Mouse (Mus musculus): Measurements from ENCODE around the gene Cask. TPM values are rescaled to one million over a fixed set of nuclear protein-coding genes. Genes with fewer than 3 reads are reported as not detected.

Cask gene
- polyA plus RNA-seq, 2 experiments = 1.5 to 1.6 TPM

GRCm38 (mm10) chrX:13725573-13726403 is 125.4 kb downstream of the Cask start:
- DNase-seq (ENCODE audit: low read depth in 3 of 3, low spot score in 3 of 3) (no peak), ATAC-seq (ENCODE audit: insufficient read depth) (no peak)
- Histone ChIP-seq H3K9me3 (ENCODE audit: control insufficient read depth, low read length) (no peaks in the 10 kb centered on the region), H3K4me2 (ENCODE audit: low read depth) (no peak overlapping the region), H3K9ac (replicated peaks) (no peak overlapping the region), H3K4me1 (replicated peaks; ENCODE audit: control insufficient read depth in 2 of 2, insufficient read depth in 2 of 2, low read length in 1 of 2) (no peaks in the 10 kb centered on the region), H3K36me3 (replicated peaks; ENCODE audit: control insufficient read depth, insufficient read depth, low read depth) (no peaks in the 10 kb centered on the region), H3K27ac (no peak overlapping the region), H3K27me3 (ENCODE audit: control insufficient read depth, insufficient read depth, low read length) (no peaks in the 10 kb centered on the region), H3K4me3 (ENCODE audit: insufficient read depth in 1 of 2, low read depth in 2 of 2, low read length in 2 of 2) (no peak overlapping the region)
- TF ChIP-seq CTCF (IDR thresholded peaks at IDR 0.05; ENCODE audit: low read depth) (no peak), EP300 (IDR thresholded peaks at IDR 0.05; ENCODE audit: low read depth) (no peak)
- 67% methylated on average over 8 of the region's 8 CpGs for WGBS (ENCODE audit: insufficient replicate concordance)

- Histone ChIP-seq H3K27me3 (ENCODE audit: control insufficient read depth, insufficient read depth, low read length) (no peaks in the 10 kb centered on the region), H3K4me2 (ENCODE audit: low read depth) (no peak overlapping the region), H3K36me3 (replicated peaks; ENCODE audit: control insufficient read depth, insufficient read depth, low read depth) (no peaks in the 10 kb centered on the region), H3K4me3 (ENCODE audit: insufficient read depth in 1 of 2, low read depth in 2 of 2, low read length in 2 of 2) (no peak overlapping the region), H3K4me1 (replicated peaks; ENCODE audit: control insufficient read depth in 2 of 2, insufficient read depth in 2 of 2, low read length in 1 of 2) (no peaks in the 10 kb centered on the region), H3K9ac (replicated peaks) (no peak overlapping the region), H3K27ac (no peak overlapping the region), H3K9me3 (ENCODE audit: control insufficient read depth, low read length) (no peaks in the 10 kb centered on the region)
- WGBS (ENCODE audit: insufficient replicate concordance) = 17% methylated on average over 7 of the region's 7 CpGs
- no peak for TF ChIP-seq CTCF (IDR thresholded peaks at IDR 0.05; ENCODE audit: low read depth)
- TF ChIP-seq EP300 (IDR thresholded peaks at IDR 0.05; ENCODE audit: low read depth) = no peak
- no peak for ATAC-seq (ENCODE audit: insufficient read depth)
- DNase-seq (ENCODE audit: low read depth in 3 of 3, low spot score in 3 of 3) = no peak
These were observed 130.8 kb downstream of the Cask start for GRCm38 (mm10) chrX:13720296-13720829.

- DNase-seq (ENCODE audit: low read depth in 3 of 3, low spot score in 3 of 3) (no peak), ATAC-seq (ENCODE audit: insufficient read depth) (no peak)
- no peaks in the 10 kb centered on the region for H3K4me1 ChIP-seq (replicated peaks; ENCODE audit: control insufficient read depth in 2 of 2, insufficient read depth in 2 of 2, low read length in 1 of 2)
- no peaks in the 10 kb centered on the region for H3K36me3 ChIP-seq (replicated peaks; ENCODE audit: control insufficient read depth, insufficient read depth, low read depth)
- no peaks in the 10 kb centered on the region for H3K27me3 ChIP-seq (ENCODE audit: control insufficient read depth, insufficient read depth, low read length)
- no peaks in the 10 kb centered on the region for H3K9me3 ChIP-seq (ENCODE audit: control insufficient read depth, low read length)
- H3K9ac ChIP-seq (replicated peaks) = no peak overlapping the region
- TF ChIP-seq EP300 (IDR thresholded peaks at IDR 0.05; ENCODE audit: low read depth) (no peak), CTCF (IDR thresholded peaks at IDR 0.05; ENCODE audit: low read depth) (no peak)
- no peak overlapping the region for H3K4me2 ChIP-seq (ENCODE audit: low read depth)
- 56% methylated on average over 1 of the region's 1 CpGs for WGBS (ENCODE audit: insufficient replicate concordance)
- no peak overlapping the region for H3K27ac ChIP-seq
- no peak overlapping the region for H3K4me3 ChIP-seq (ENCODE audit: insufficient read depth in 1 of 2, low read depth in 2 of 2, low read length in 2 of 2)
These were observed 132.9 kb downstream of the Cask start for GRCm38 (mm10) chrX:13718283-13718682.

- Histone ChIP-seq H3K27ac (no peak overlapping the region), H3K4me3 (ENCODE audit: insufficient read depth in 1 of 2, low read depth in 2 of 2, low read length in 2 of 2) (no peak overlapping the region), H3K27me3 (ENCODE audit: control insufficient read depth, insufficient read depth, low read length) (no peaks in the 10 kb centered on the region), H3K9me3 (ENCODE audit: control insufficient read depth, low read length) (no peaks in the 10 kb centered on the region), H3K9ac (replicated peaks) (no peak overlapping the region), H3K4me2 (ENCODE audit: low read depth) (no peak overlapping the region), H3K36me3 (replicated peaks; ENCODE audit: control insufficient read depth, insufficient read depth, low read depth) (no peaks in the 10 kb centered on the region), H3K4me1 (replicated peaks; ENCODE audit: control insufficient read depth in 2 of 2, insufficient read depth in 2 of 2, low read length in 1 of 2) (no peaks in the 10 kb centered on the region)
- ATAC-seq (ENCODE audit: insufficient read depth) = no peak
- DNase-seq (ENCODE audit: low read depth in 3 of 3, low spot score in 3 of 3) = no peak
- WGBS (ENCODE audit: insufficient replicate concordance) = 38% methylated on average over 4 of the region's 4 CpGs
- TF ChIP-seq EP300 (IDR thresholded peaks at IDR 0.05; ENCODE audit: low read depth) = no peak
- no peak for TF ChIP-seq CTCF (IDR thresholded peaks at IDR 0.05; ENCODE audit: low read depth)
These were observed 134.2 kb downstream of the Cask start for GRCm38 (mm10) chrX:13716796-13717569.

GRCm38 (mm10) chrX:13710174-13710573 is 141.0 kb downstream of the Cask start:
- no peaks in the 10 kb centered on the region for H3K9me3 ChIP-seq (ENCODE audit: control insufficient read depth, low read length)
- TF ChIP-seq EP300 (IDR thresholded peaks at IDR 0.05; ENCODE audit: low read depth) = no peak
- TF ChIP-seq CTCF (IDR thresholded peaks at IDR 0.05; ENCODE audit: low read depth) = peak; percentile 69
- WGBS (ENCODE audit: insufficient replicate concordance) = 14% methylated on average over 2 of the region's 2 CpGs
- H3K4me1 ChIP-seq (replicated peaks; ENCODE audit: control insufficient read depth in 2 of 2, insufficient read depth in 2 of 2, low read length in 1 of 2) = no peaks in the 10 kb centered on the region
- no peak overlapping the region for H3K27ac ChIP-seq
- H3K9ac ChIP-seq (replicated peaks) = no peak overlapping the region
- ATAC-seq (ENCODE audit: insufficient read depth) = no peak
- H3K4me3 ChIP-seq (ENCODE audit: insufficient read depth in 1 of 2, low read depth in 2 of 2, low read length in 2 of 2) = no peak overlapping the region
- no peak for DNase-seq (ENCODE audit: low read depth in 3 of 3, low spot score in 3 of 3)
- no peaks in the 10 kb centered on the region for H3K27me3 ChIP-seq (ENCODE audit: control insufficient read depth, insufficient read depth, low read length)
- H3K36me3 ChIP-seq (replicated peaks; ENCODE audit: control insufficient read depth, insufficient read depth, low read depth) = no peaks in the 10 kb centered on the region
- no peak overlapping the region for H3K4me2 ChIP-seq (ENCODE audit: low read depth)
